22 mouse cellular contexts compared by ENCODE assay signal in the genomic region with DNA sequence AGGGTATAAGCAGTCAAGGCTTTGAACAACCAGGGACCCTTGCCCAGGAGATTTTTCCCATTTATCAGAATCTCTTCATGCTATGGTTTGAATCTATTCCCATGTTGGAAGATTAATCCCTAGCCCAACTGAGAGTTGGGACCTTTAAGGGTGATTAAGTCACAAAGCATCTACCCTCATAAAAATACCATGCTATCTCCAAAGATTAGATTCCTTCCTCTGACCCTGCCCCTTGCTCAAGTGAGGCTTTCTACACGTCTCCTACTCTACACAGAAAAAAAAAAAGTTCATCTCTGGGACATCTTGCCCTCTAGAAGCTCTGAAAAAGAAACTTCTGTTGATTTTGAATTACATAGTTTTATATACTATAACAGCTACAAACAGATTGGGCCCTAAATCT.
"Had no signal": no experiment of that assay in that cellular context is flagged by ENCODE, and none has a peak within 500 bp of the region (broad histone marks: within the 10 kb centered on the region; RNA-seq: fewer than 3 reads in every experiment).

No protein-coding gene starts in this region.

- H3K9ac ChIP-seq: forebrain, postnatal 0 days; heart, embryonic 12.5 days; hindbrain, embryonic 13.5 days; hindbrain, embryonic 15.5 days; limb, embryonic 12.5 days; liver, embryonic 13.5 days; liver, embryonic 15.5 days had no signal

- H3K27ac ChIP-seq: heart, adult 2 months; hindbrain, embryonic 13.5 days; hindbrain, embryonic 15.5 days; hindbrain, postnatal 0 days; layer of hippocampus, adult 2 months; left cerebral cortex, adult 2 months; limb, embryonic 10.5 days; limb, embryonic 12.5 days; liver, embryonic 13.5 days; liver, embryonic 15.5 days had no signal

- H3K4me1 ChIP-seq: hindbrain, embryonic 13.5 days; hindbrain, embryonic 15.5 days; limb, embryonic 10.5 days; limb, embryonic 12.5 days; liver, embryonic 13.5 days; liver, embryonic 15.5 days had no signal

- DNase-seq: forebrain, postnatal 0 days; gastrocnemius, postnatal 14 days; gastrocnemius, postnatal 36 days; heart, adult 2 months; heart, postnatal 10 days; kidney, adult 18-20 months; kidney, adult 8-10 months; kidney, postnatal 10 days; kidney, postnatal 25 days; kidney, postnatal 4 days; liver; liver, embryonic 13.5 days had no signal

- H3K36me3 ChIP-seq: heart, embryonic 12.5 days; hindbrain, embryonic 13.5 days; hindbrain, embryonic 15.5 days; limb, embryonic 10.5 days; limb, embryonic 12.5 days; liver, embryonic 13.5 days; liver, embryonic 15.5 days had no signal

- H3K4me3 ChIP-seq: heart, adult 2 months; heart, embryonic 12.5 days; hindbrain, embryonic 13.5 days; hindbrain, embryonic 15.5 days; layer of hippocampus, adult 2 months; left cerebral cortex, adult 2 months; limb, embryonic 10.5 days; limb, embryonic 12.5 days; liver, embryonic 13.5 days; liver, embryonic 15.5 days had no signal

- H3K9me3 ChIP-seq: heart, embryonic 12.5 days; hindbrain, embryonic 13.5 days; hindbrain, embryonic 15.5 days; limb, embryonic 10.5 days; limb, embryonic 12.5 days; liver, embryonic 13.5 days; liver, embryonic 15.5 days had no signal

- H3K27me3 ChIP-seq: heart, embryonic 12.5 days; hindbrain, embryonic 13.5 days; hindbrain, embryonic 15.5 days; limb, embryonic 12.5 days; liver, embryonic 13.5 days; liver, embryonic 15.5 days had no signal

- H3K4me2 ChIP-seq: heart, embryonic 12.5 days; hindbrain, embryonic 13.5 days; hindbrain, embryonic 15.5 days; limb, embryonic 12.5 days; liver, embryonic 11.5 days; liver, embryonic 13.5 days; liver, embryonic 15.5 days had no signal

- ATAC-seq: forebrain, postnatal 0 days; hindbrain, postnatal 0 days had no signal
